Mouse (Mus musculus) myocyte (in vitro differentiated cells): ENCODE results near the gene Gm4846.

ENCODE experiments used
- CEBPB ChIP-seq: IDR thresholded peaks from 2 replicates; pipeline ENCODE4 v1.6.1; 2011; ENCODE audit warnings: mild to moderate bottlenecking, moderate library complexity; ENCODE audit not compliant: poor library complexity, insufficient read depth, severe bottlenecking
- E2F4 ChIP-seq: IDR thresholded peaks from one replicate; pipeline ENCODE4 v1.6.1; 2011; ENCODE audit warnings: mild to moderate bottlenecking, control low read depth, moderate library complexity; ENCODE audit not compliant: insufficient read depth
- MAX ChIP-seq: IDR thresholded peaks from one replicate; pipeline ENCODE4 v1.6.1; 2011; ENCODE audit warnings: low read depth, mild to moderate bottlenecking, control low read depth
- MYOD1 ChIP-seq, 3 experiments: IDR thresholded peaks; one replicate each; pipeline ENCODE4 v1.6.1; 2011; ENCODE audit warnings: control low read depth in 2 of 3, low read depth in 2 of 3, mild to moderate bottlenecking in 2 of 3, moderate library complexity in 1 of 3; ENCODE audit not compliant: insufficient read length in 2 of 3, control insufficient read depth in 1 of 3
- MYOG ChIP-seq, 3 experiments: IDR thresholded peaks; one replicate each; pipeline ENCODE4 v1.6.1; 2011; ENCODE audit warnings: control low read depth in 2 of 3, low read depth in 2 of 3, mild to moderate bottlenecking in 2 of 3; ENCODE audit not compliant: insufficient read length in 2 of 3, control insufficient read depth in 1 of 3, insufficient read depth in 1 of 3
- POLR2A ChIP-seq: IDR thresholded peaks from one replicate; pipeline ENCODE4 v1.6.1; 2011; ENCODE audit warnings: low read depth, mild to moderate bottlenecking, control low read depth, moderate library complexity; ENCODE audit not compliant: insufficient read length
- POLR2AphosphoS2 ChIP-seq: IDR thresholded peaks from one replicate; pipeline ENCODE4 v1.6.1; 2011; ENCODE audit warnings: low read depth, control low read depth; ENCODE audit not compliant: insufficient read length
- REST ChIP-seq: IDR thresholded peaks from one replicate; pipeline ENCODE4 v1.6.1; 2011; ENCODE audit warnings: mild to moderate bottlenecking, control low read depth, moderate library complexity; ENCODE audit not compliant: insufficient read depth, insufficient read length
- SRF ChIP-seq: IDR thresholded peaks from one replicate; pipeline ENCODE4 v1.6.1; 2011; ENCODE audit warnings: low read depth; ENCODE audit not compliant: control insufficient read depth, insufficient read length
- TCF12 ChIP-seq: IDR thresholded peaks from one replicate; pipeline ENCODE4 v1.6.1; 2011; ENCODE audit warnings: mild to moderate bottlenecking, control low read depth; ENCODE audit not compliant: poor library complexity, insufficient read depth, severe bottlenecking
- TCF3 ChIP-seq: IDR thresholded peaks from one replicate; pipeline ENCODE4 v1.6.1; 2011; ENCODE audit warnings: low read depth, control low read depth; ENCODE audit not compliant: insufficient read length
- USF1 ChIP-seq: IDR thresholded peaks from one replicate; pipeline ENCODE4 v1.6.1; 2011; ENCODE audit warnings: low read depth, mild to moderate bottlenecking, control low read depth, moderate library complexity

DNA sequence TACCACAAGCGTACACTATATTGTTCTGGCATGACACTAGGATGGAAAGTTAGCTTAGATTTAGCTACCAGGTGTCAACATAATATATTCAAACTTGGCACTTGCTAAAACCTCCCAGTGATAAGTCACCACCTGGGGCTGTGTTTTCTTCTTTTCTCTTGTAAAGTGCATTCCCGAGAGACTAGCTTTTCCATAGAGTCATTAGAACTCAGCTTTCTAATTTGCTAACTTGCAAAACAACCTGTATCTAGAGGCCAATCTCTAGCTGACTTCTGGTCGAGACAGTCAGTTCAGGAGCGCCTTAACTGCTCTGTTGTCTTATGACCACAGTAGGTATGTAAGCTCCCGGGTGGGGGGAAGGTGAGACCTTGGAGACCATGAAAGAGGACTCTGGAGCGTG, 58.0 kb downstream of the Gm4846 start:
- no peak for TF ChIP-seq POLR2AphosphoS2
- TF ChIP-seq SRF = no peak
- no peak for TF ChIP-seq MAX
- TF ChIP-seq E2F4 = no peak
- no peak for TF ChIP-seq REST
- TF ChIP-seq POLR2A = no peak
- no peak for TF ChIP-seq TCF12
- no peak for TF ChIP-seq MYOD1 (IDR thresholded peaks at IDR 0.05; ENCODE audit: control insufficient read depth in 1 of 3, insufficient read length in 2 of 3, low read depth in 2 of 3)
- TF ChIP-seq CEBPB = no peak
- no peak for TF ChIP-seq USF1
- TF ChIP-seq TCF3 = no peak
- no peak for TF ChIP-seq MYOG (IDR thresholded peaks at IDR 0.05; ENCODE audit: control insufficient read depth in 1 of 3, insufficient read depth in 1 of 3, insufficient read length in 2 of 3, low read depth in 2 of 3)
